Mouse (Mus musculus): ENCODE data around the gene Atl3. TPM values are rescaled to one million over a fixed set of nuclear protein-coding genes. Genes with fewer than 3 reads are reported as not detected.
A peak's percentile ranks its signal among the peaks of the same experiment; 100 is the strongest.

The Atl3 gene
- total RNA-seq, 2 experiments from 2014 or later = 21.1 to 23.3 TPM

DNA sequence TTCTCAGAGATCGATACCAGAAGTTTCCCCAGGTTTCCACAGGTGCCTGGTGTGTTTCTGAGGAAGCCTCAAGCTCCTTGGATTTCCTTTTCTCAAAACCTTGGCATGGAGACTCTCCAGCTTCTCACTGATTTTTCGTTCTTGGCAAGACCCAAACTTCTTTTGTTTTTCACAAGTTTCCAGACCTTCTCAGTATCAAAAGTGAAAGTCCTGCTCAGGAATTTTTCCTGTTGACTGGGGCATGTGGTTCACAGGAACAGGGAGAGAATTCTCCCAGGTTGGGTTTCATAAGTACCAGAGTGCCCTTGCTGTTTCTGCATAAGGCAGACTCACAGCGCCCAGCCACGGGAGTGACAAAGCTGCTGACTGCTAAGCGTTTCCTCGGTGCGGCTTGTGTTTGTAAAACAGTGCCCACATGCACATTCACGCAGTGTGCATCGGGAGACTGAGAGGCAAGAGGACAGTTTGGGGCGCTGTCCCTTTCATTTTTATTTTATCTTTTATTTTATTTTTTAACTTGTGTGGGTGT is 68.8 kb downstream of the Atl3 start:
- no peak for DNase-seq

- DNase-seq = no peak
Measured at GRCm38 (mm10) chr19:7563676-7564075, 69.8 kb downstream of the Atl3 start.

DNA sequence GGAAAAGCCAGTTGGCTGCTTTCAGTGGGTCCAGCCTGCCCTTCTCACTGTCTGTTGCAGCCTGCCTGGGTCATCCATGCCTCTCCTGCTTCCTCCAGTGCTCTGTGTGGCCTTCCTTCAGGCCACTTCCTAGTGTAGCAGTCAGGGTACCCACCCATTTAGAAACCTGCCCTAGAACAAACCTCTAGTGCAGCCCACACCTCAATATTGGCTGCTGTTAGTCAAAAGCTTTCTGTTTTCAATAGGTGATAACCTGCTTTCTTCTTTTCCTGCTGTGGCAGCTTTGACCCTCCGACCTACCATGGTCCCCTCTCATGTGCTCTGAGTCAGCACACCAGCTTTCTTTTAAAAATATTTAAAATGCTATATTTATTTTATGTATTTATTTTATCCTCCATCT is 70.6 kb downstream of the Atl3 start:
- no peak for DNase-seq

DNA sequence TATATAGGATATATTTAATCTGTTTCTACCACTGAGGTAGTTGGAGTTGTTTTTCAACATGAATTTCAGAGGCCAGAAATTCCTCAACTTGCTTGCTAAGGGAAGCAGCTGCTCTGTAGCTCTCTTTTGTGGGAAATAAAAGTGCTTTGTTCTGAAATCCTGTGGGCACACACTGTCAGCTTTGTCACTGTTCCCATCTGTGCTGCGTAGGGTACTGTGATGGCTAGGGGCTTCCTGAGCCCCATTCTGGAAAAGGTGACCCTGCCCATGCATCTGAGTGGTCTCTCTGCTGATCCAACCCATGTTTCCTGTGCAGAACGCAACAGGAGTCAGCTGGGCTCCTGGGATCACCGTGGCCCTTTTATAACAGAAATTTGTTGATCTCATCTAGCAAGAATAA is 73.0 kb downstream of the Atl3 start:
- DNase-seq = peak; percentile 65 to 66

DNA sequence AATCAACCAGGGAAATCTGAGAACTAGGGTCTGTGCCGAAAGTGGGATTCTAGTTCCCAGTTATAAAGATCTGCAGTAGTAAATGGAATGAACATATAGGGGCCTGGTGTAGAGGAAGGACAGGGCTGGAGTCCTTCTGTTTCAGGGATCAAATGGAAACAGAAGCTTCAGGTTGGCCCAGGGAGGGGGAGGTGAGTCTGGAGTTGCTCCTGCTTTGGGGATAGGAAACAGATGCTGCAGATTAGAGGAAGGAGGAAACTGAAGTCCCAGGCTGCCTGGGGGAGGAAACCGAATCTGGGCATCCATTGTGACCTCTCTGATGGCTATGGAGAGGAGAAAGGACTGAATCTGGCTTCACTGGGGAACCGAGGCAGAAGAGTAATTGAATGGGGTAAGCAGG is 74.5 kb downstream of the Atl3 start:
- DNase-seq = no peak

DNA sequence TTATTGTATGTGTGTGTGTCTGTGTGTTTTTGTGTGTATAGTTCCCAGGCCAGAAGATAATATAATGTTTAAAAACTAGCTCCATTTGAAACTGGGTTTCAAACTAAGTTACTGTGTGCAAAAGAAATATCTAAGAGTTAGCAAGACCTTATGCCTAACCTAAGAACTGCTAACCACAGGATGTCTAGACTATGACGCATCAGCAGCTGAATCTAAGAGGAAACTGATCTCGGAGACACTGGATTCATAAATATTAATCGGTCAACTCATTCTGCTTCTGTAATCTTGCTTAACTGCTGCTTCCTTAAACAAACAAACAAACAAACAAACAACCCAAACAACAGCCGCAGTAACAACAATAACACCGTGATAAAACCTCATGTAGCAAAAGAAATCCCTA is 75.8 kb downstream of the Atl3 start:
- no peak for DNase-seq

GRCm38 (mm10) chr19:7576180-7576579 is 82.3 kb downstream of the Atl3 start:
- no peak for DNase-seq

GRCm38 (mm10) chr19:7577710-7578109 is 83.9 kb downstream of the Atl3 start:
- DNase-seq = no peak

DNA sequence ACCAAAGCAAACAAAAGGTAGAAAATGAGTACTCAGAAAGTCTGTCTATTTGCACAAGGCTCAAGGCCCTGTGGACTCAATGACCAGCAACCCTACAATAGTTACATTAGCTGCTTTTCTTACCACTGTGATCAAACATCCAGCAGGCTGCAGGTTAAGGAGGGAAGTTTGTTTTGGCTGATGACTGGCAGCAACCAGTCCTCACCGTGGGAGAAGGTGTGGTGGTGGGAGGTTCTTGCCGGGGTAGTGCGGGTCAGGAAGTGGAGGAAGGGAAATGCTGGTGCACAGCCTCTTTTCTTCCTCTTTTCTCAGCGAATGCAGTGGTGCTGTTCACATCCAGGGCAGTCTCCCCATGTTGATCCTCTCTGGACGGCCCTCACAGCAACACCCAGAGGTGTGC is 87.2 kb downstream of the Atl3 start:
- DNase-seq = no peak

DNA sequence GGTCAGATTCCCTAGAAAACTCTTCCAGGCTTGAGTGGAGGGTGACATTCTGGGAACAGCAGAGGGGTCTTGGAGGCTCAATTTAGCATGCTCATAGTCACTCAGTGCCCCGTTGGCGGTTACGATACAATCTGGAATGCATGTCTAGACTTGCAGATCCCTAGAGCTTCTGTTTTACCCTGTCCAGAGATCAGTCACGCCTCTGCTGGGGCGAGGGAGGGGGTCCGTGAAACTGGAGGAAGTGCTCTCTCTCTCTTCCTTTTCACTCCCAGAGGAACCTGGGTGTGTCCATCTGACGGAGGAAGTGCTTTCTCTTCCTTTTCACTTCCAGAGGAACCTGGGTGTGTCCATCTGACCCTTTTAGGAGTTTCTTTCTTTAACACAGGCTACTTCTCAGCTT is 89.3 kb downstream of the Atl3 start:
- no peak for DNase-seq

DNA sequence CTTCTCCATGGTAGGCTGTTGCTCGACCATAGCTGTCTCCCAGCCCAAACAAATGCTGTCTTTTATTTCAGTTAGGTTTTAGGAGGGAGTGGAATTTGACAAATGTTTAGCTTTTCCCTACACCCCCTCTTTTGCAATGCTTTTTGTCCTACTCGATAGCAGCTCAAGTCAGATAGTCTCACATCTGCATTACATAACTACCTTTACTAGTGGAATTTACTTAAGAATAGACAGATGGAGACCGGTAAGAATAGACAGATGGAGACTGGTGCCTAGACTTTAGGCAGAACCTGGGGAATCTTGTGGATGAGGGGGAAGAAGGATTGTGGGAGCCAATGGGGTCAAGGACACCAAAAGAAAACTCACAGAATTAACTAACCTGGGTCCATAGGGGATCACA is 89.8 kb downstream of the Atl3 start:
- DNase-seq = no peak

DNA sequence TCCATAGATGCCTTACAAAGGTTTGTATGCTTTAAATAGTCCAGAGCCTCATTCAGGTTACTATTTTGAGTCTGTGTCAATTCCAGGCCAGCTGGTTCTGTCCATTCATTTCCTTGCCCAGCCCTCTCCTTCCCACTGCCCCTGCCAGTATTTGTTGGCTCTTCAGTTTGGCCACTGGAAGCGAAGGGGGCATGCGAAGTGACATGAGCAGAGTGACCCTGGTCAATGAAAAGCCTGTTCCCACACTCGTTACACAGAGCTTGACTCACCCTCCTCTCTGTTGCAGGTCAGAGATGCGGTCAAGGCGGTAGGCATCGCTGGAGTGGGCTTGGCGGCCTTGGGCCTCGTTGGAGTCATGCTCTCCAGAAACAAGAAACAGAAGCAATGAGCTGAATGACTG is 91.4 kb downstream of the Atl3 start:
- no peak for DNase-seq

DNA sequence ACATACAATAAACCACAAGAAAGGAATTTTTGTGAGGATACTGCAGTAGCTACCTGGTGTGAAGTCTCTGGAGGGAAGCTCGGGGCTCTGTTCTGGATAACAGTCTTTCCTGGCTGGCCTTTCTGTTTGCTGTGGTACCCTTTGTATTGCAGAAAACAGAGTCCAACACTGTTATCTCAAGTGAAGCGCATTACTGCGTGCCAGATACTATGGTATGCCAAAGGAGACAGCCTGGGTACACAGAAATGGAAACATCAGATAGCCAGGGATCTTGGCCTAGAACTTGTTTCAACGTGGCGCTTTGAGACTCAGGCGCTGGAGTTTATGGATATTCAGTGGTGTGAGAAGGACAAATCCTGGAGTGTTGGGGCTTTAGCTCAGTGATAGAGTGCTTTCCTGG is 91.9 kb downstream of the Atl3 start:
- no peak for DNase-seq

Other genes starting within 250 kb of the Atl3 start
- 10 to 100 TPM; 17.5 to 18.7 TPM for gene Rcor2, start 226.7 kb upstream of the Atl3 start, total RNA-seq (2021)
- gene Mark2, start 152.2 kb upstream of the Atl3 start, total RNA-seq (2021) = 100 to 1,000 TPM; 111 to 118 TPM
- gene Spindoc, start 111.0 kb upstream of the Atl3 start, total RNA-seq (2021) = 10 to 100 TPM; 31.8 to 36.9 TPM
- gene 2700081O15Rik, start 76.4 kb upstream of the Atl3 start, total RNA-seq (2021) = 10 to 100 TPM; 46.9 to 54.4 TPM
- 100 to 1,000 TPM; 737 to 795 TPM for gene Rtn3, start 10.8 kb upstream of the Atl3 start, total RNA-seq (2021)
- 10 to 100 TPM; 28.3 to 28.8 TPM for gene Pla2g16, start 63.4 kb downstream of the Atl3 start, total RNA-seq (2021)
- under 1 TPM; 0.22 to 0.28 TPM for gene Lgals12, start 113.2 kb downstream of the Atl3 start, total RNA-seq (2021)
- gene Hrasls5, start 118.5 kb downstream of the Atl3 start, total RNA-seq (2021) = not detected
- gene Slc22a19, start 217.3 kb downstream of the Atl3 start, total RNA-seq (2021) = not detected

Measured in layer of hippocampus, postnatal 36 days (tissue).